Mouse (Mus musculus) testis, postnatal 10 days (tissue): ENCODE data around the gene Slc3a2.

Experiments
- DNase-seq: peaks from one replicate; pipeline ENCODE4 v3.0.0; 2021; ENCODE audit warnings: low spot score

The Slc3a2 gene

GRCm38 (mm10) chr19:8662337-8662736 is 60.8 kb downstream of the Slc3a2 start:
- DNase-seq = peak; percentile 81

- DNase-seq = peak; percentile 57
These were observed 61.3 kb downstream of the Slc3a2 start for GRCm38 (mm10) chr19:8661821-8662307.
